Mouse (Mus musculus): Measurements from ENCODE around the gene Tomm6. TPM values are rescaled to one million over a fixed set of nuclear protein-coding genes. Genes with fewer than 3 reads are reported as not detected.

Tomm6 gene
- polyA plus RNA-seq (2014; fragmentation: Illumina TruSeq; extraction: RNeasy Lipid Tissue Mini Kit (QIAGEN cat#74804); ENCODE audit: low read depth, low replicate concordance): 32.8 TPM

GRCm38 (mm10) chr17:47688344-47688607 lies at the start of gene Tomm6:
Gene Tomm6, minus strand, starts transcription at chr17:47688386.

GRCm38 (mm10) chr17:47736856-47737255 lies 48.7 kb upstream of the Tomm6 start, which contains the start of gene Tfeb:
Gene Tfeb, plus strand, starts transcription at chr17:47737030.

GRCm38 (mm10) chr17:47726566-47726965 lies 38.4 kb upstream of the Tomm6 start, which contains the start of gene Pgc:
Gene Pgc, plus strand, starts transcription at chr17:47726842.

GRCm38 (mm10) chr17:47694503-47695336 lies 6.5 kb upstream of the Tomm6 start, which contains the start of gene Prickle4:
Gene Prickle4, minus strand, starts transcription at chr17:47694736.

GRCm38 (mm10) chr17:47694442-47694502 lies 6.1 kb upstream of the Tomm6 start, which contains the start of gene Gm21981:
Gene Gm21981, minus strand, starts transcription at chr17:47694455.

GRCm38 (mm10) chr17:47688608-47689575 lies 706 bp upstream of the Tomm6 start, which contains the start of gene Frs3:
Gene Frs3, plus strand, starts transcription at chr17:47689030.

Other genes with a start within 250 kb of the Tomm6 start
- 2.4 TPM for gene Taf8, start 186.1 kb downstream of the Tomm6 start, polyA plus RNA-seq (2014; fragmentation: Illumina TruSeq; extraction: RNeasy Lipid Tissue Mini Kit (QIAGEN cat#74804); ENCODE audit: low read depth, low replicate concordance)
- 3.1 TPM for gene Ccnd3, start 183.3 kb downstream of the Tomm6 start, polyA plus RNA-seq (2014; fragmentation: Illumina TruSeq; extraction: RNeasy Lipid Tissue Mini Kit (QIAGEN cat#74804); ENCODE audit: low read depth, low replicate concordance)
- gene Bysl, start 76.9 kb downstream of the Tomm6 start, polyA plus RNA-seq (2014; fragmentation: Illumina TruSeq; extraction: RNeasy Lipid Tissue Mini Kit (QIAGEN cat#74804); ENCODE audit: low read depth, low replicate concordance): 1.1 TPM
- 8.6 TPM for gene Med20, start 76.8 kb downstream of the Tomm6 start, polyA plus RNA-seq (2014; fragmentation: Illumina TruSeq; extraction: RNeasy Lipid Tissue Mini Kit (QIAGEN cat#74804); ENCODE audit: low read depth, low replicate concordance)
- 0.32 TPM for gene Gm20517, start 76.8 kb downstream of the Tomm6 start, polyA plus RNA-seq (2014; fragmentation: Illumina TruSeq; extraction: RNeasy Lipid Tissue Mini Kit (QIAGEN cat#74804); ENCODE audit: low read depth, low replicate concordance)
- 1.2 TPM for gene Usp49, start 57.7 kb downstream of the Tomm6 start, polyA plus RNA-seq (2014; fragmentation: Illumina TruSeq; extraction: RNeasy Lipid Tissue Mini Kit (QIAGEN cat#74804); ENCODE audit: low read depth, low replicate concordance)
- gene Frs3, start 644 bp upstream of the Tomm6 start, polyA plus RNA-seq (2014; fragmentation: Illumina TruSeq; extraction: RNeasy Lipid Tissue Mini Kit (QIAGEN cat#74804); ENCODE audit: low read depth, low replicate concordance): 0.79 TPM
- not detected for gene Gm21981, start 6.1 kb upstream of the Tomm6 start, polyA plus RNA-seq (2014; fragmentation: Illumina TruSeq; extraction: RNeasy Lipid Tissue Mini Kit (QIAGEN cat#74804); ENCODE audit: low read depth, low replicate concordance)
- not detected for gene Prickle4, start 6.3 kb upstream of the Tomm6 start, polyA plus RNA-seq (2014; fragmentation: Illumina TruSeq; extraction: RNeasy Lipid Tissue Mini Kit (QIAGEN cat#74804); ENCODE audit: low read depth, low replicate concordance)
- not detected for gene Pgc, start 38.5 kb upstream of the Tomm6 start, polyA plus RNA-seq (2014; fragmentation: Illumina TruSeq; extraction: RNeasy Lipid Tissue Mini Kit (QIAGEN cat#74804); ENCODE audit: low read depth, low replicate concordance)
- gene Tfeb, start 48.6 kb upstream of the Tomm6 start, polyA plus RNA-seq (2014; fragmentation: Illumina TruSeq; extraction: RNeasy Lipid Tissue Mini Kit (QIAGEN cat#74804); ENCODE audit: low read depth, low replicate concordance): 0.77 TPM
- gene Mdfi, start 146.3 kb upstream of the Tomm6 start, polyA plus RNA-seq (2014; fragmentation: Illumina TruSeq; extraction: RNeasy Lipid Tissue Mini Kit (QIAGEN cat#74804); ENCODE audit: low read depth, low replicate concordance): not detected
- 0.40 TPM for gene Foxp4, start 236.3 kb upstream of the Tomm6 start, polyA plus RNA-seq (2014; fragmentation: Illumina TruSeq; extraction: RNeasy Lipid Tissue Mini Kit (QIAGEN cat#74804); ENCODE audit: low read depth, low replicate concordance)